Mouse (Mus musculus): ENCODE measurements around the gene Gm5414. TPM values are rescaled to one million over a fixed set of nuclear protein-coding genes. Genes with fewer than 3 reads are reported as not detected.

Gm5414 gene
- total RNA-seq (2014; fragmentation: Nextera tagmentation), result not detected in 2 replicates
- not detected in 2 replicates for total RNA-seq (2017)

- ATAC-seq (replicated peaks; ENCODE audit: low FRiP score, low TSS enrichment, poor library complexity, severe bottlenecking), result no peak
Observed at GRCm38 (mm10) chr15:101627884-101628283, at the start of gene Gm5414. TSS of gene Gm5414 (minus strand) at chr15:101628188.

GRCm38 (mm10) chr15:101675978-101676377, 48.0 kb upstream of the Gm5414 start:
- ATAC-seq (replicated peaks; ENCODE audit: low FRiP score, low TSS enrichment, poor library complexity, severe bottlenecking), result no peak

- no peak for ATAC-seq (replicated peaks; ENCODE audit: low FRiP score, low TSS enrichment, poor library complexity, severe bottlenecking)
Observed at GRCm38 (mm10) chr15:101652736-101653265, 24.8 kb upstream of the Gm5414 start.

- ATAC-seq (replicated peaks; ENCODE audit: low FRiP score, low TSS enrichment, poor library complexity, severe bottlenecking), result no peak
Observed at GRCm38 (mm10) chr15:101647280-101647679, 19.3 kb upstream of the Gm5414 start, which contains the start of gene Gm5478. TSS of gene Gm5478 (minus strand) at chr15:101647380.

- no peak for ATAC-seq (replicated peaks; ENCODE audit: low FRiP score, low TSS enrichment, poor library complexity, severe bottlenecking)
Observed at GRCm38 (mm10) chr15:101599123-101599522, 28.9 kb downstream of the Gm5414 start.

- ATAC-seq (replicated peaks; ENCODE audit: low FRiP score, low TSS enrichment, poor library complexity, severe bottlenecking), result no peak
Observed at GRCm38 (mm10) chr15:101588216-101588615, 39.8 kb downstream of the Gm5414 start.

- ATAC-seq (replicated peaks; ENCODE audit: low FRiP score, low TSS enrichment, poor library complexity, severe bottlenecking), result no peak
Observed at GRCm38 (mm10) chr15:101584456-101584855, 43.5 kb downstream of the Gm5414 start.

GRCm38 (mm10) chr15:101583211-101583965, 44.6 kb downstream of the Gm5414 start:
- no peak for ATAC-seq (replicated peaks; ENCODE audit: low FRiP score, low TSS enrichment, poor library complexity, severe bottlenecking)

- ATAC-seq (replicated peaks; ENCODE audit: low FRiP score, low TSS enrichment, poor library complexity, severe bottlenecking), result no peak
Observed at GRCm38 (mm10) chr15:101581701-101582100, 46.3 kb downstream of the Gm5414 start.

- ATAC-seq (replicated peaks; ENCODE audit: low FRiP score, low TSS enrichment, poor library complexity, severe bottlenecking), result no peak
Observed at GRCm38 (mm10) chr15:101575506-101575905, 52.5 kb downstream of the Gm5414 start.

Other genes with a start within 250 kb of the Gm5414 start
- not detected in 2 replicates for gene Krt7, start 217.1 kb downstream of the Gm5414 start, total RNA-seq (2014; fragmentation: Nextera tagmentation)
- 3.2 TPM in 1 of 2 replicates, not detected in the other for gene Krt7, start 217.1 kb downstream of the Gm5414 start, total RNA-seq (2017)
- gene Krt87, start 189.4 kb downstream of the Gm5414 start, total RNA-seq (2014; fragmentation: Nextera tagmentation), result not detected in 2 replicates
- gene Krt87, start 189.4 kb downstream of the Gm5414 start, total RNA-seq (2017), result not detected in 2 replicates
- not detected in 2 replicates for gene Krt88, start 180.4 kb downstream of the Gm5414 start, total RNA-seq (2014; fragmentation: Nextera tagmentation)
- gene Krt88, start 180.4 kb downstream of the Gm5414 start, total RNA-seq (2017), result not detected in 2 replicates
- not detected in 2 replicates for gene Krt81, start 164.4 kb downstream of the Gm5414 start, total RNA-seq (2014; fragmentation: Nextera tagmentation)
- gene Krt81, start 164.4 kb downstream of the Gm5414 start, total RNA-seq (2017), result not detected in 2 replicates
- not detected in 2 replicates for gene Krt86, start 154.7 kb downstream of the Gm5414 start, total RNA-seq (2014; fragmentation: Nextera tagmentation)
- gene Krt86, start 154.7 kb downstream of the Gm5414 start, total RNA-seq (2017), result not detected in 2 replicates
- gene Krt83, start 136.7 kb downstream of the Gm5414 start, total RNA-seq (2014; fragmentation: Nextera tagmentation), result not detected in 2 replicates
- not detected in 2 replicates for gene Krt83, start 136.7 kb downstream of the Gm5414 start, total RNA-seq (2017)
- not detected in 2 replicates for gene Gm49425, start 110.9 kb downstream of the Gm5414 start, total RNA-seq (2014; fragmentation: Nextera tagmentation)
- gene Gm49425, start 110.9 kb downstream of the Gm5414 start, total RNA-seq (2017), result not detected in 2 replicates
- not detected in 2 replicates for gene Krt84, start 95.4 kb downstream of the Gm5414 start, total RNA-seq (2014; fragmentation: Nextera tagmentation)
- gene Krt84, start 95.4 kb downstream of the Gm5414 start, total RNA-seq (2017), result not detected in 2 replicates
- gene Krt82, start 77.5 kb downstream of the Gm5414 start, total RNA-seq (2014; fragmentation: Nextera tagmentation), result not detected in 2 replicates
- gene Krt82, start 77.5 kb downstream of the Gm5414 start, total RNA-seq (2017), result not detected in 2 replicates
- not detected in 2 replicates for gene Krt90, start 65.2 kb downstream of the Gm5414 start, total RNA-seq (2014; fragmentation: Nextera tagmentation)
- not detected in 2 replicates for gene Krt90, start 65.2 kb downstream of the Gm5414 start, total RNA-seq (2017)
- gene Krt75, start 54.3 kb downstream of the Gm5414 start, total RNA-seq (2014; fragmentation: Nextera tagmentation), result not detected in 2 replicates
- not detected in 2 replicates for gene Krt75, start 54.3 kb downstream of the Gm5414 start, total RNA-seq (2017)
- not detected in 2 replicates for gene Gm5478, start 19.2 kb upstream of the Gm5414 start, total RNA-seq (2014; fragmentation: Nextera tagmentation)
- gene Gm5478, start 19.2 kb upstream of the Gm5414 start, total RNA-seq (2017), result not detected in 2 replicates
- gene Krt6b, start 52.1 kb upstream of the Gm5414 start, total RNA-seq (2014; fragmentation: Nextera tagmentation), result not detected in 2 replicates
- not detected in 2 replicates for gene Krt6b, start 52.1 kb upstream of the Gm5414 start, total RNA-seq (2017)
- gene Krt6a, start 66.1 kb upstream of the Gm5414 start, total RNA-seq (2014; fragmentation: Nextera tagmentation), result not detected in 2 replicates
- not detected in 2 replicates for gene Krt6a, start 66.1 kb upstream of the Gm5414 start, total RNA-seq (2017)
- gene Krt5, start 84.7 kb upstream of the Gm5414 start, total RNA-seq (2014; fragmentation: Nextera tagmentation), result not detected in 2 replicates
- not detected in 2 replicates for gene Krt5, start 84.7 kb upstream of the Gm5414 start, total RNA-seq (2017)
- not detected in 2 replicates for gene Krt71, start 114.9 kb upstream of the Gm5414 start, total RNA-seq (2014; fragmentation: Nextera tagmentation)
- gene Krt71, start 114.9 kb upstream of the Gm5414 start, total RNA-seq (2017), result not detected in 2 replicates
- not detected in 2 replicates for gene Krt72, start 158.3 kb upstream of the Gm5414 start, total RNA-seq (2014; fragmentation: Nextera tagmentation)
- not detected in 2 replicates for gene Krt72, start 158.3 kb upstream of the Gm5414 start, total RNA-seq (2017)
- gene Krt73, start 174.2 kb upstream of the Gm5414 start, total RNA-seq (2014; fragmentation: Nextera tagmentation), result not detected in 2 replicates
- not detected in 2 replicates for gene Krt73, start 174.2 kb upstream of the Gm5414 start, total RNA-seq (2017)
- gene Krt2, start 190.0 kb upstream of the Gm5414 start, total RNA-seq (2014; fragmentation: Nextera tagmentation), result not detected in 2 replicates
- not detected in 2 replicates for gene Krt2, start 190.0 kb upstream of the Gm5414 start, total RNA-seq (2017)
- gene Krt1, start 222.6 kb upstream of the Gm5414 start, total RNA-seq (2014; fragmentation: Nextera tagmentation), result not detected in 2 replicates
- not detected in 2 replicates for gene Krt1, start 222.6 kb upstream of the Gm5414 start, total RNA-seq (2017)
- gene Krt77, start 241.5 kb upstream of the Gm5414 start, total RNA-seq (2014; fragmentation: Nextera tagmentation), result not detected in 2 replicates
- not detected in 2 replicates for gene Krt77, start 241.5 kb upstream of the Gm5414 start, total RNA-seq (2017)